Mouse (Mus musculus): Measurements from ENCODE around the gene Nrg3. TPM values are rescaled to one million over a fixed set of nuclear protein-coding genes. Genes with fewer than 3 reads are reported as not detected.

Gene Nrg3
- polyA plus RNA-seq, 1 experiment from 2014 or later: 0.90 TPM

DNA sequence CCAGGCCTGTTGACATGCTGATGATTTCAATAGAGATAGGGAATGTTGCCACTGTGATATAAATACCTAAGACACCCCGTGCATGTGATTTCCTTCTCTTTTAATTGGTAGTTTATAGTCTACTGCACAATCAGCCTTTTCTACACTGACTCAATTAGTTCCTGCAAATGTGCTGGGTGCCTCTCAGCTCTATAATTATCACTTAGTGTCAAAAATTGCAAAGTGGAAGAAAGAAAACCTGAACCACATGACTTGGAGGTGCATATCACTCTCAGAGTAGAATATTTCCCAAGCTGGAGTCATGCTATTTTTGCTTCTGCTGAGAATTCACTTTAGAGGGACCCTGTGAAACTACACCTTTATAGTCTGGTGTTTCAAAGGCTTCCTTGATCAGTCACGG, 552.1 kb downstream of the Nrg3 start:
- WGBS: 79% methylated on average over 2 of the region's 2 CpGs
- Histone ChIP-seq H3K9ac (no peak overlapping the region), H3K36me3 (no peaks in the 10 kb centered on the region), H3K4me2 (no peak overlapping the region), H3K27me3 (replicated peaks) (no peaks in the 10 kb centered on the region), H3K27ac (no peak overlapping the region), H3K9me3 (no peaks in the 10 kb centered on the region), H3K4me1 (no peaks in the 10 kb centered on the region), H3K4me3 (replicated peaks) (no peak overlapping the region)
- no peak for ATAC-seq (ENCODE audit: insufficient read depth, low FRiP score, low read depth)

DNA sequence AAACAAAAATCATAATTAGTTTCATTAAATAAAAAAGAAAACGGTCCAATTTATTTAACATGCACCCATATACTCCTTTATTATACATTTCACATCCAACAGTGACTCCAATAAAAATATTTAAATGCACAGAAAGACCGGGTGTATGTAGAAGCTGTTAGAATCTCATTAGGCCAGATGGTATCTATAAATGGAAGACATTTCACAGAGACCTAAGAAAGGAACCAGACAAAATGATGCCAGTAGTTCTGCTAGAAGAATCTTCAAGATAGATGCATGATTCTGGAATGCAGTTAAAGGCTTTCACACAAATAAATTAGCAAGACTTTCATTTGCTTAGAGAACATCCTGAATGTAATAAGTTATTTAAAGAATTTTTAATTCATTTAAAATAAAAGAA, 602.3 kb downstream of the Nrg3 start:
- Histone ChIP-seq H3K9ac (no peak overlapping the region), H3K4me2 (no peak overlapping the region), H3K27ac (no peak overlapping the region), H3K27me3 (replicated peaks) (no peaks in the 10 kb centered on the region), H3K36me3 (no peaks in the 10 kb centered on the region), H3K4me3 (replicated peaks) (no peak overlapping the region), H3K9me3 (no peaks in the 10 kb centered on the region), H3K4me1 (no peaks in the 10 kb centered on the region)
- WGBS: 50% methylated on average over 2 of the region's 2 CpGs
- ATAC-seq (ENCODE audit: insufficient read depth, low FRiP score, low read depth): no peak

- WGBS: 90% methylated on average over 1 of the region's 1 CpGs
- H3K9me3 ChIP-seq: no peaks in the 10 kb centered on the region
- no peak for ATAC-seq (ENCODE audit: insufficient read depth, low FRiP score, low read depth)
- H3K4me2 ChIP-seq: no peak overlapping the region
- no peak overlapping the region for H3K4me3 ChIP-seq (replicated peaks)
- H3K36me3 ChIP-seq: no peaks in the 10 kb centered on the region
- no peak overlapping the region for H3K9ac ChIP-seq
- H3K4me1 ChIP-seq: no peaks in the 10 kb centered on the region
- no peak overlapping the region for H3K27ac ChIP-seq
- no peaks in the 10 kb centered on the region for H3K27me3 ChIP-seq (replicated peaks)
These were observed 625.3 kb downstream of the Nrg3 start for GRCm38 (mm10) chr14:38847566-38847965.

GRCm38 (mm10) chr14:38847091-38847490, 625.8 kb downstream of the Nrg3 start:
- Histone ChIP-seq H3K27me3 (replicated peaks) (no peaks in the 10 kb centered on the region), H3K36me3 (no peaks in the 10 kb centered on the region), H3K4me2 (no peak overlapping the region), H3K4me3 (replicated peaks) (no peak overlapping the region), H3K27ac (no peak overlapping the region), H3K9ac (no peak overlapping the region), H3K4me1 (no peaks in the 10 kb centered on the region), H3K9me3 (no peaks in the 10 kb centered on the region)
- no peak for ATAC-seq (ENCODE audit: insufficient read depth, low FRiP score, low read depth)
- 65% methylated on average over 1 of the region's 1 CpGs for WGBS

GRCm38 (mm10) chr14:38835006-38835405, 637.9 kb downstream of the Nrg3 start:
- no peak overlapping the region for H3K4me2 ChIP-seq
- ATAC-seq (ENCODE audit: insufficient read depth, low FRiP score, low read depth): no peak

DNA sequence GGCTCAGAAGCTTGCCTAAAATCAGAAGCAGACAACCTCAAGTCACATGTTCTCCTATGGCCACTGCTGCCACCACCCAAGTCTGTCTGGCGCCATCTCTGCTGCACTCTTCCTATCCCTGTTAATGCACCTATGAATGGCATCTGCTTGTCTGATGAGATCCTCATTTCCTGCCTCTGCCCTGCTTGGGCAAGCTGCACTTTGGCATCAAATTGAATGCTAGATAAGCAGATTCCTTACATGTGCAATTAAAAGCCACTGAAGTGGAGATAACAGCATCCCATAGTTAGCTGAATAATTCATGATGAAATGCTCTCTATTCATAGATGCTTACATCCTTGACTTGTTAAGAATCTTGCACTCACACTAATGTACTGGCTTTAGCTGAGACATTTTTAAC, 648.0 kb downstream of the Nrg3 start:
- WGBS: 78% methylated on average over 1 of the region's 1 CpGs
- H3K27me3 ChIP-seq (replicated peaks): no peaks in the 10 kb centered on the region
- no peaks in the 10 kb centered on the region for H3K9me3 ChIP-seq
- no peak overlapping the region for H3K9ac ChIP-seq
- no peaks in the 10 kb centered on the region for H3K4me1 ChIP-seq
- no peak overlapping the region for H3K27ac ChIP-seq
- no peak overlapping the region for H3K4me2 ChIP-seq
- H3K36me3 ChIP-seq: no peaks in the 10 kb centered on the region
- ATAC-seq (ENCODE audit: insufficient read depth, low FRiP score, low read depth): no peak
- no peak overlapping the region for H3K4me3 ChIP-seq (replicated peaks)

More at GRCm38 (mm10) chr14:38835006-38835405, 637.9 kb downstream of the Nrg3 start:
- 86% methylated on average over 4 of the region's 4 CpGs for WGBS
- no peak overlapping the region for H3K4me3 ChIP-seq (replicated peaks)
- no peak overlapping the region for H3K9ac ChIP-seq
- no peaks in the 10 kb centered on the region for H3K36me3 ChIP-seq
- H3K9me3 ChIP-seq: no peaks in the 10 kb centered on the region
- no peak overlapping the region for H3K27ac ChIP-seq
- no peaks in the 10 kb centered on the region for H3K4me1 ChIP-seq
- no peaks in the 10 kb centered on the region for H3K27me3 ChIP-seq (replicated peaks)

GRCm38 (mm10) chr14:38797027-38797426, 675.9 kb downstream of the Nrg3 start:
- Histone ChIP-seq H3K4me2 (no peak overlapping the region), H3K9me3 (no peaks in the 10 kb centered on the region), H3K27me3 (replicated peaks) (no peaks in the 10 kb centered on the region), H3K9ac (no peak overlapping the region), H3K36me3 (no peaks in the 10 kb centered on the region), H3K27ac (no peak overlapping the region), H3K4me1 (no peaks in the 10 kb centered on the region), H3K4me3 (replicated peaks) (no peak overlapping the region)
- WGBS: 71% methylated on average over 3 of the region's 3 CpGs
- ATAC-seq (ENCODE audit: insufficient read depth, low FRiP score, low read depth): no peak

DNA sequence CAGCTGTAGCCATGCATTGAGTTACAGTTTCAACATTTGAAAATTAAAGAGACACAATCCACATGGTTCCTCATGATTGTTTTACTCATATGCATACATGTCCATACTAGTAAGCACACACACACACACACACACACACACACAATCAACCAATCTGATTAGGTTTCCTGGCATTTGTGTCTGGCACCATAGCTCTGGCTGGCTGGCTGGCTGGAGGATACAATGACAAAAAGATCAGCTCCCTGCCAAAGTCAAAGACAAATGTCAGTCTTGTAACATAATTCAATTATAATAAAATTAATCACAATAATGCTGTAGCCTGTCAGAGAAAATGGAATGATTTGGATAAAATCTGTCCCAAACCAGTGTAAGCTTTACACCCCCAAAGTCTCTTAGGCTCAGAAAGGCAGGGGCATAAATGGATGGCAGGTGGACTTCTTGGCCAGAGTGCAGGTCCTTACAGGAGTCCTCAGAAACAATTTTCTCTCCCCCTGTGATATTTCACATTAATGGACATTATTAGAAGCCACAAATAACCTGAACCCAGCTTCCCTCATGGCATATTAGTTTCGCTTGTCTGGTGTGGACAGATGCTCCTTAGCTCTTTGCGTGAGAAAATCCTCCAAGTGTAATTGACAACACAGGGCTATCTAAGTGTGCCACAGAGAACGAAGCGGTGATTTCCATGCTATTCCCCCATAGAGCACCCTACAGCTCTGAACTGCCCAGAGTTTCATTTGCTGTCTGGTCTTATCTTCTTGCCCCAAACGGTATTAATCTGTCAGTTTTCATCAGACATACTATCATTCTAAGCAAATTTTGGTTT, 697.4 kb downstream of the Nrg3 start:
- Histone ChIP-seq H3K4me3 (replicated peaks) (no peak overlapping the region), H3K4me2 (no peak overlapping the region), H3K9ac (no peak overlapping the region), H3K36me3 (no peaks in the 10 kb centered on the region), H3K9me3 (no peaks in the 10 kb centered on the region), H3K4me1 (no peaks in the 10 kb centered on the region), H3K27me3 (replicated peaks) (no peaks in the 10 kb centered on the region), H3K27ac (no peak overlapping the region)
- ATAC-seq (ENCODE audit: insufficient read depth, low FRiP score, low read depth): no peak
- WGBS: 85% methylated on average over 5 of the region's 5 CpGs

- Histone ChIP-seq H3K9ac (no peak overlapping the region), H3K4me3 (replicated peaks) (no peak overlapping the region), H3K4me2 (no peak overlapping the region), H3K9me3 (no peaks in the 10 kb centered on the region), H3K4me1 (no peaks in the 10 kb centered on the region), H3K36me3 (no peaks in the 10 kb centered on the region), H3K27me3 (replicated peaks) (no peaks in the 10 kb centered on the region), H3K27ac (no peak overlapping the region)
- 54% methylated on average over 1 of the region's 1 CpGs for WGBS
- ATAC-seq (ENCODE audit: insufficient read depth, low FRiP score, low read depth): no peak
These were observed 698.1 kb downstream of the Nrg3 start for GRCm38 (mm10) chr14:38774811-38775210.

DNA sequence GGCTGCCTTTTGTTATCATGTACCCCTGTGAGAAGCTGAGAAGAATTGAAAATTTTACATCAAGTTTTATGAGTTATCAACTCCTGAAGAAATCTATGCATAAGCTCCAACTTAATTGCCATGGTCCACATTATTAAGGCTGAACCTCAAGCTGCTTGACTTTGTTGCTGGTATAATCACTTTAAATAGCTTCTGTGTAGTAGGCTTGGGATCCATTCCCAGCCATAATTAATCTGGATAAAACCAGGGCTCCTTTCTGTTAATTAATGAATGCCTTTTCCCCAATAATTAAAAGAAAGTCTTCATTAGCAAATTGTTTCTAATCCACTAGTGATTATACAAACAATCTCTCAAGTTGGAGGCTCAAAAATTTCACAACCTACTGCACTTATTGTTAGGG, 742.4 kb downstream of the Nrg3 start:
- H3K4me1 ChIP-seq: no peaks in the 10 kb centered on the region
- no peaks in the 10 kb centered on the region for H3K36me3 ChIP-seq
- no peak for ATAC-seq (ENCODE audit: insufficient read depth, low FRiP score, low read depth)
- H3K4me2 ChIP-seq: no peak overlapping the region
- no peaks in the 10 kb centered on the region for H3K27me3 ChIP-seq (replicated peaks)
- no peak overlapping the region for H3K4me3 ChIP-seq (replicated peaks)
- H3K9ac ChIP-seq: no peak overlapping the region
- no peak overlapping the region for H3K27ac ChIP-seq
- no peaks in the 10 kb centered on the region for H3K9me3 ChIP-seq

DNA sequence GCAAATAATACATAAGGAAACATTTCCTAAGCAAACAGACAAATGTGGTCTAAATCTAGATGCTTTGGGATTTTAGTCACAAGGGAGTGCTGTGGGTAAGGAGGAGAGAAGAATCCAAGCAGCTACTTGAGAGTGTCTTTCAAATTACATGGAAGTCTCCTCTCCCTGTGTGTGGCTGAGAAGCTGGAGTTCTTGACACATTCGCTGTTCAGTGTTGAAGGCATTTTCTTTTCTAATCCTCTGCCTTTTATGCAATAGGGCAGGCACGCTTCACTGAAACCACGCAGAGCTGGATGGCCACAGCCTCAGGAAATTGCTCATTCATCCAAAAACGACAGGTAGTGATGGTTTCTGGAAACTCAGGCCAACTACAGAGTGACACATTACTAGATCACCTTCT, 769.0 kb downstream of the Nrg3 start:
- Histone ChIP-seq H3K4me2 (no peak overlapping the region), H3K4me1 (no peaks in the 10 kb centered on the region), H3K9me3 (no peaks in the 10 kb centered on the region), H3K36me3 (no peaks in the 10 kb centered on the region), H3K4me3 (replicated peaks) (no peak overlapping the region), H3K9ac (no peak overlapping the region), H3K27ac (no peak overlapping the region), H3K27me3 (replicated peaks) (no peaks in the 10 kb centered on the region)
- ATAC-seq (ENCODE audit: insufficient read depth, low FRiP score, low read depth): no peak
- WGBS: 48% methylated on average over 4 of the region's 4 CpGs

DNA sequence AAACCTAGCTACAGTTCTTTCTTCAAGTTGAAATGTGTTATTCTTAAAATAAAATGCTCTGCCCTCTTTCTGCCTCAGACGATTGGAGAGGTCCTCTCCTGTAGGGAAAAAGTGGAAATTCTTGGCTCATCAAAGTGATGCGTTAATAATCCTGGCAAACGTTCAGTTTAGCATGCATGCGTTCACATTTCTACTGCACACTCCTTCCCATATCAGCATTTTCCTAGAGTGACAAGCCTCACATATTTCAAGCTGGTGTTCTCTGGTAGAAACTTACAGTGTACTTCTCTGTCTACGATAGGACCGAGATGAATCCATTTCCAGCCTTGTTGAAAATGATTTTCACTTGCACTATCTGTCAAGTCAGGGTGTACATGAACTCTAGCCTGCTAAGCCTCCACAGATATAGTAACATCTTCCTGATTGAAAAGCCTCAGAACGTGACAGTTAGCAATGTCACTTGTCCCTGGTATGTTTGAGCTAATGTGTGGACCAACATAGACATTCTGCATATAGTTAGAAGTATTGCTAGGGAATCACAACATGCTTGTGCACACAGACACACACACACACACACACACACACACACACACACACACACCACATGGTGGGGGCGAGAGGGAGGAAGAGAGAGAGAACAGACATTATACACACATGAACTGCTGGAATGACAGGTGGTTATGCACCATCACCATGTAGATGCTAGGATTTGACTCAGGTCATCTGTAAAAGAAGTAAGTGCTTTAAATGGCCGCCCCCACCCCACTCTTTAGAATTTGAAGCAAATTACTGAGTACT, 770.1 kb downstream of the Nrg3 start:
- H3K9ac ChIP-seq: no peak overlapping the region
- H3K4me1 ChIP-seq: no peaks in the 10 kb centered on the region
- no peak overlapping the region for H3K27ac ChIP-seq
- H3K4me2 ChIP-seq: no peak overlapping the region
- H3K36me3 ChIP-seq: no peaks in the 10 kb centered on the region
- no peaks in the 10 kb centered on the region for H3K9me3 ChIP-seq
- H3K27me3 ChIP-seq (replicated peaks): no peaks in the 10 kb centered on the region
- no peak for ATAC-seq (ENCODE audit: insufficient read depth, low FRiP score, low read depth)
- 63% methylated on average over 8 of the region's 9 CpGs for WGBS
- H3K4me3 ChIP-seq (replicated peaks): no peak overlapping the region

All from stomach, embryonic 15.5 days (tissue).